Mouse (Mus musculus): Measurements from ENCODE around the gene Ccl9.

The Ccl9 gene

DNA sequence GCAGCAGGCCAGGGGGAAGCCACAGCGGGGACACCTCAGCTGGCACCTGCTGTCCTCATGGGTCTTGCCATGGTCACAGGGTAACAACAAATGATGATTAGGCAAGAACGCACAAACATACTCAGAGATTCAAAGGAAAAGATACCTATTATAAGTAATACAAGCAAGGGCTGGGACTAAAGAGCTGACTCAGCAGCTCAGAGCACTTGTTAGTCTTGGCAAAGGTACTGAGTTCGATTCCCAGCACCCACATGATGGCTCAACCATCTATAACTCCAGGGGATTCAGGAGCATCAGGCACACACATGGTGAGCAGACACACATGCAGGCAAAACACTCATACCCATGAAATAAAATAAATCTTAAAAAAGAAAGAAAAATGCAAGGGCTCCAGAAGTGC lies 37.0 kb downstream of the Ccl9 start:
- no peak for DNase-seq (ENCODE audit: extremely low read depth, low read depth, low spot score)

DNA sequence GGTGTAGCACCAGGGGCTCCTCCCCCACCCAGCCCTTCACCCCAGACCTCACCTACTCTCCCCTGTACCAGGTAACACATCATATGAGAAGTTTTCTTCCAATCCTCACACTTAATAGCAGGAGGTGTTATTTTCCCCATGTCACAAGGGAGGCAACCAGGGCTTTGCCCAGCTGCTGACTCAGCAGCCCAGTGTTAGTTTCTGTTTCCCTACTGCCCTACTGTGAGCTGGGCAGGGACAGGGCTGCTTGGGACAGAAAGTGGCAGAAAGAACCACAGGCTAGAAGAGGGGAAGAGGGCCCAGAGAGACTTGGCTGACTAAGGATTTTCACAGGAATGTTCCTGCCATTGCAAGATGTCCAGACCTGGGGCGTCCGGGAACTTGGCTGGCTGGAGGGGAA lies 37.5 kb downstream of the Ccl9 start:
- no peak for DNase-seq (ENCODE audit: extremely low read depth, low read depth, low spot score)

- no peak for DNase-seq (ENCODE audit: extremely low read depth, low read depth, low spot score)
Observed at GRCm38 (mm10) chr11:83538705-83539314, 39.6 kb downstream of the Ccl9 start.

GRCm38 (mm10) chr11:83536831-83537230 lies 41.6 kb downstream of the Ccl9 start:
- no peak for DNase-seq (ENCODE audit: extremely low read depth, low read depth, low spot score)

- no peak for DNase-seq (ENCODE audit: extremely low read depth, low read depth, low spot score)
Observed at GRCm38 (mm10) chr11:83534609-83535423, 43.6 kb downstream of the Ccl9 start.

GRCm38 (mm10) chr11:83534143-83534542 lies 44.3 kb downstream of the Ccl9 start:
- DNase-seq (ENCODE audit: extremely low read depth, low read depth, low spot score): no peak

DNA sequence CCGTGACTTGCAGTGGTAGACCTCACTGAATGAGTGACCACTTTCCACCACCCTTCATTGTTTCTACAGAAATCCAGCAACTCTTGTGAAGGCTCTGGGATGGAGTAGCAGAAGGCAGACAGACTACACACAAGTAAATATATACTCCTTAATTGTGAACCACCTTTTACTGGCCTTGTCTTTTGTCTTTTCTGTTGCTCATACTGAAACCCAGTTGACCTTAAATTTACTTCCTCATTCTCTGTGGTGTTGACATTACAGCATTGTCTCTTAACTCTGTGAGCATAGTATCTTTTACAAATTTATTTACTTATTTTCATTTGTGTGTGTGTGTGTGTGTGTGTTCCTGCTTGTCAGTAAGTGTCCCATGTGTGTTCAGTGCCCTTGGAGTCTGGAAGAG lies 45.2 kb downstream of the Ccl9 start:
- DNase-seq (ENCODE audit: extremely low read depth, low read depth, low spot score): no peak

- no peak for DNase-seq (ENCODE audit: extremely low read depth, low read depth, low spot score)
Observed at GRCm38 (mm10) chr11:83530360-83530759, 48.1 kb downstream of the Ccl9 start, which contains the start of gene Ccl5. TSS of gene Ccl5 (minus strand) at chr11:83530518.

DNA sequence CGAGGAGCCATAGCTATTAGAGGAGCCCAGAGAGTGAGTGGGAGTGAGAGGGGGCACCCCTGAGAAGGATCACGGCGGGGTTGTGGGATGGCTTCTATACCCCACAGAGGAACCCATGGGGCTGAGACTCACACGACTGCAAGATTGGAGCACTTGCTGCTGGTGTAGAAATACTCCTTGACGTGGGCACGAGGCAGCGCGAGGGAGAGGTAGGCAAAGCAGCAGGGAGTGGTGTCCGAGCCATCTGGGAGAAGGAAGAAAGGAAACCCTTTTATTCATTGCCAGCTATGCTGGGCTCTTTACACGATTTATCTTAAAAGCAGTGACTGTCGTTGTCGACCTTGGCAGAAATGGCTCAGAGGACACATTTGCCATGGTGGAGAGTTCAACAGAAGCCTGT lies 49.4 kb downstream of the Ccl9 start:
- DNase-seq (ENCODE audit: extremely low read depth, low read depth, low spot score): no peak

Measured in fat pad, adult 2 months (tissue).